20 mouse cellular contexts compared by ENCODE assay signal in the genomic region with DNA sequence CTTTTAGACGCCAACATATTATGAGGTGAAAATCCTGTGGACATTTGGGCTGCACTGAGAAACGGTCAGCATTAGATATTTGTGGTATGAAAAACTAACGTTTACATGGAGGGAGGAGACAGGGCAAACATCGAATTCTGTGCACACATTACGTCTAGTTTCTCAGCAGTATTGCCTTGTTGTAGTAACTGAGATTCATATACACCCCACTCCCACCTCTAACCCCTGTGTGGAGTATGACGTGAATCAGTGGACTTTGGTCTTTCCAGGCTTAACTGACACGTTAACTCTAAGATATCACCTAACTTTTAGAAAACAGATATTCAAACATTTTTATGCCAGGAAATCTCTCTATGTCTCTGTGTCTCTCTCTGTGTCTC.
DNase-seq lines count a peak whose midpoint lies in the region; ATAC-seq and TF ChIP-seq lines count a peak whose summit lies in the region.
"Had no signal": no experiment of that assay in that cellular context is flagged by ENCODE, and none has a peak within 500 bp of the region (broad histone marks: within the 10 kb centered on the region; RNA-seq: fewer than 3 reads in every experiment).

No protein-coding gene starts in this region.

- no peak for DNase-seq in hindbrain, embryonic 10.5 days (ENCODE audit: low spot score)
- DNase-seq in lung, embryonic 14.5 days = no peak
- no peak for DNase-seq in lung, postnatal 10 days
- DNase-seq in limb, embryonic 10.5 days (ENCODE audit: low spot score) = no peak
- DNase-seq in stomach, postnatal 0 days (ENCODE audit: low spot score) = no peak
- no peak for DNase-seq in adrenal gland, postnatal 4 days (ENCODE audit: low spot score in 2 of 2)
- DNase-seq in frontal cortex, postnatal 25 days (ENCODE audit: low spot score in 2 of 2) = no peak
- DNase-seq: adrenal gland, adult 8-10 months; B cell, adult 2 months; cerebellum, adult 18-20 months; forebrain, postnatal 0 days; gastrocnemius, postnatal 25 days; heart, postnatal 36 days; left cerebral cortex, postnatal 4 days; lung, adult 2 months; right cerebral cortex, postnatal 14 days; thymus, adult 18-20 months had no signal

- H3K27me3 ChIP-seq in hindbrain, embryonic 10.5 days (ENCODE audit: insufficient read depth, poor library complexity, severe bottlenecking) = no peaks in the 10 kb centered on the region
- H3K27me3 ChIP-seq in hindbrain, embryonic 13.5 days = no peaks in the 10 kb centered on the region
- H3K27me3 ChIP-seq in lung, embryonic 14.5 days (ENCODE audit: insufficient read depth, low read length) = no peaks in the 10 kb centered on the region
- no peaks in the 10 kb centered on the region for H3K27me3 ChIP-seq in limb, embryonic 10.5 days (ENCODE audit: low read depth, poor library complexity, severe bottlenecking)
- no peaks in the 10 kb centered on the region for H3K27me3 ChIP-seq in stomach, postnatal 0 days (ENCODE audit: control insufficient read depth, insufficient read depth, low read length)
- H3K27me3 ChIP-seq: midbrain, embryonic 15.5 days had no signal

- no peak for TF ChIP-seq EP300 in stomach, postnatal 0 days (optimal IDR thresholded peaks at IDR 0.05)

- no peak overlapping the region for H3K4me3 ChIP-seq in hindbrain, embryonic 10.5 days
- no peak overlapping the region for H3K4me3 ChIP-seq in hindbrain, embryonic 13.5 days
- no peak overlapping the region for H3K4me3 ChIP-seq in lung, embryonic 14.5 days (ENCODE audit: low read depth, low read length)
- peak overlapping the region; percentile 41 for H3K4me3 ChIP-seq in limb, embryonic 10.5 days
- no peak overlapping the region for H3K4me3 ChIP-seq in stomach, postnatal 0 days (ENCODE audit: low read depth, low read length)
- H3K4me3 ChIP-seq: erythroblast, embryonic 14.5 days; midbrain, embryonic 15.5 days had no signal

- H3K4me1 ChIP-seq in hindbrain, embryonic 10.5 days (replicated peaks) = 0 out of 2 replicates have a peak, but pooled peaks cover 2% of the 10 kb centered on the region
- no peaks in the 10 kb centered on the region for H3K4me1 ChIP-seq in hindbrain, embryonic 13.5 days (replicated peaks)
- H3K4me1 ChIP-seq in lung, embryonic 14.5 days (ENCODE audit: insufficient read depth) = no peaks in the 10 kb centered on the region
- H3K4me1 ChIP-seq in limb, embryonic 10.5 days = peaks cover 53% of the 10 kb centered on the region
- H3K4me1 ChIP-seq in stomach, postnatal 0 days (replicated peaks; ENCODE audit: control insufficient read depth, insufficient read depth) = no peaks in the 10 kb centered on the region
- H3K4me1 ChIP-seq: midbrain, embryonic 15.5 days had no signal

- 65% methylated on average over 7 of the region's 7 CpGs for WGBS in hindbrain, embryonic 10.5 days
- WGBS in hindbrain, embryonic 13.5 days = 82% methylated on average over 7 of the region's 7 CpGs
- 42% methylated on average over 7 of the region's 7 CpGs for WGBS in lung, embryonic 14.5 days
- 33% methylated on average over 7 of the region's 7 CpGs for WGBS in limb, embryonic 10.5 days
- WGBS in stomach, postnatal 0 days = 32% methylated on average over 7 of the region's 7 CpGs

- H3K27ac ChIP-seq in hindbrain, embryonic 10.5 days = peak overlapping the region; percentile 43; the same call in 1 of the 2 replicates
- no peak overlapping the region for H3K27ac ChIP-seq in hindbrain, embryonic 13.5 days
- no peak overlapping the region for H3K27ac ChIP-seq in lung, embryonic 14.5 days (ENCODE audit: low read depth)
- H3K27ac ChIP-seq in limb, embryonic 10.5 days = peak overlapping the region; percentile 88
- no peak overlapping the region for H3K27ac ChIP-seq in stomach, postnatal 0 days (replicated peaks)
- H3K27ac ChIP-seq: midbrain, embryonic 15.5 days had no signal

- no peaks in the 10 kb centered on the region for H3K9me3 ChIP-seq in hindbrain, embryonic 10.5 days
- no peaks in the 10 kb centered on the region for H3K9me3 ChIP-seq in hindbrain, embryonic 13.5 days
- no peaks in the 10 kb centered on the region for H3K9me3 ChIP-seq in lung, embryonic 14.5 days (ENCODE audit: low read depth, low read length)
- H3K9me3 ChIP-seq in limb, embryonic 10.5 days (replicated peaks) = no peaks in the 10 kb centered on the region
- no peaks in the 10 kb centered on the region for H3K9me3 ChIP-seq in stomach, postnatal 0 days (ENCODE audit: control insufficient read depth, low read length)
- H3K9me3 ChIP-seq: midbrain, embryonic 15.5 days had no signal

- no peak for TF ChIP-seq CTCF in lung, embryonic 14.5 days (IDR thresholded peaks at IDR 0.05; ENCODE audit: low read depth)
- TF ChIP-seq CTCF in stomach, postnatal 0 days (IDR thresholded peaks at IDR 0.05; ENCODE audit: low read depth) = no peak

- no peak overlapping the region for H3K4me2 ChIP-seq in hindbrain, embryonic 13.5 days
- no peak overlapping the region; the same call in 1 of the 2 replicates for H3K4me2 ChIP-seq in lung, embryonic 14.5 days
- peak overlapping the region; percentile 34; the same call in 1 of the 2 replicates for H3K4me2 ChIP-seq in stomach, postnatal 0 days (replicated peaks; ENCODE audit: low read depth)
- H3K4me2 ChIP-seq: midbrain, embryonic 15.5 days had no signal

- no peaks in the 10 kb centered on the region for H3K36me3 ChIP-seq in hindbrain, embryonic 10.5 days
- H3K36me3 ChIP-seq in hindbrain, embryonic 13.5 days = no peaks in the 10 kb centered on the region
- no peaks in the 10 kb centered on the region for H3K36me3 ChIP-seq in lung, embryonic 14.5 days (ENCODE audit: insufficient read depth)
- peaks cover 10% of the 10 kb centered on the region for H3K36me3 ChIP-seq in limb, embryonic 10.5 days
- no peaks in the 10 kb centered on the region for H3K36me3 ChIP-seq in stomach, postnatal 0 days (ENCODE audit: control insufficient read depth, insufficient read depth, low read length)
- H3K36me3 ChIP-seq: midbrain, embryonic 15.5 days had no signal

- no peak for ATAC-seq in hindbrain, embryonic 13.5 days (ENCODE audit: low FRiP score)
- peak; percentile 49 for ATAC-seq in lung, embryonic 14.5 days (ENCODE audit: insufficient read depth)
- ATAC-seq in stomach, postnatal 0 days (ENCODE audit: low FRiP score, low TSS enrichment) = peak; percentile 68; the same call in 1 of the 2 replicates
- ATAC-seq: forebrain, postnatal 0 days; midbrain, embryonic 15.5 days had no signal

- no peak overlapping the region for H3K9ac ChIP-seq in hindbrain, embryonic 13.5 days
- no peak overlapping the region for H3K9ac ChIP-seq in lung, embryonic 14.5 days
- H3K9ac ChIP-seq in stomach, postnatal 0 days (ENCODE audit: low read length) = no peak overlapping the region
- H3K9ac ChIP-seq: forebrain, postnatal 0 days; midbrain, embryonic 15.5 days had no signal

Comparison
In these comparisons a context has a peak if more than half of its experiments do, and no peak if none do; other contexts are left out.
1. H3K27ac ChIP-seq: peak in hindbrain, embryonic 10.5 days (single experiment) and limb, embryonic 10.5 days (single experiment); none in hindbrain, embryonic 13.5 days (single experiment), lung, embryonic 14.5 days (single experiment) and stomach, postnatal 0 days (single experiment).